Mouse (Mus musculus): ENCODE results near the gene Pld4. TPM values are rescaled to one million over a fixed set of nuclear protein-coding genes. Genes with fewer than 3 reads are reported as not detected.

Pld4 gene
- total RNA-seq (2021): 1 to 10 TPM; 3.5 to 3.9 TPM
- long read RNA-seq, experiment 1, partial matches to known transcripts: 1 of 8 reads
- long read RNA-seq, experiment 1, other reads (novel, unspliced or antisense): 5 of 8 reads
- long read RNA-seq, experiment 2, partial matches to known transcripts: 0 of 7 reads
- long read RNA-seq, experiment 2, other reads (novel, unspliced or antisense): 3 of 7 reads

DNA sequence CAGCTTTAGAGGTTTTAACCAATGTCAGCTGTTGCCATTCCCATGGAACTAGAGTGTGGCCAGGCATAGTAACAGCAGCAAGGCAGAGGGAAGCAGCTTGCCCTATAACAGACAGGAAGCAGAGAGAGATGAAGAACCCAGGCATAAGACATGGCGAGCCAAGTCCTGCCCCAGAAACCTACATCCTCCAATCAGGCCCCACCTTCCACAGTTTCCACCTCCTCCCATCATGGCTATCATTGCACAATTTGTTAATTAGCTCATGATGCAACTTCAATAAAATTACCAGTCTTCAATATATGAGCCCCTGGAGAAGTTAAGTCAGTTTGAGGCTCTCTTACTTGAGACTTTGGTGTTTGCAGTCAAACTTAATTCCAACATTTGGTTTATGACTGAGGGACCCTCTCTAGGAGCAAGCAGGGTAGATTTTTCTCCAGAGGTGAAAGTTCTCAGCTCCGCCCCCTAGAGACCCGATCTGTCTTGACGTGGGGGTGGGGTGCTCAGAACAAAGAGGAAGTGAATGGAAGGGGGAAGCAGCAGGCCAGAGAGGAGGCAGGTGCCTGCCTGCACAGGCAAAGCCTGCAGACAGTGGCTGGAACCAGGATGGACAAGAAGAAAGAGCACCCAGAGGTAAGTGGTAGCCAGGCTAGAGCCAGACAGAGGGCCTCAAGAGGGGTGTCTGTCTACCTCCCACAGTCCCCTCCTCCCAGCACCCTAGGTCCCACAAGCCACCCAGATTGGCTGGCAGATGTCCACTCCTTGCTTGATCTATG lies at the start of gene Pld4:
TSS of gene Pld4 (plus strand) at position 502 of the 773 bp plus-strand sequence.
- peak; percentile 4 for DNase-seq

DNA sequence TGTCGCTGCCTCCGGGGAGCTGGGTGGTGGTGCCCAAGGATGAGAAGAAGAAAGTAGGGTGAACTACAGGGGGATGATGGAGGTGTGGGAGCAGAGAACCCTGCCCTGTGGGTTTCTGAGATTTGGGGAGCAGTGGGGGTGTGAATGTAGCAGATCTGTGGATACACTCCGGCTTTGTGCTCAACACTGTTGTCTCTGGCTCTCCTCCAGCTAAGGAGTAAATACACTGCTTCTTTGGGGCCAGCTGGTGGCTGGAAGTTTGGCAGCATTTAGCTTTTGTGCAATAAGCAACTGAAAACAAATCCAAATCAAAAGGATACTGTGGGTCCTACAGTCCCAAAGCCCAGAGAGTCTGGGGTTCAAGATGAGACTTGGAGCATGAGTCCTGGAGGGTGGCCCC lies 46.5 kb upstream of the Pld4 start:
- DNase-seq: no peak

DNA sequence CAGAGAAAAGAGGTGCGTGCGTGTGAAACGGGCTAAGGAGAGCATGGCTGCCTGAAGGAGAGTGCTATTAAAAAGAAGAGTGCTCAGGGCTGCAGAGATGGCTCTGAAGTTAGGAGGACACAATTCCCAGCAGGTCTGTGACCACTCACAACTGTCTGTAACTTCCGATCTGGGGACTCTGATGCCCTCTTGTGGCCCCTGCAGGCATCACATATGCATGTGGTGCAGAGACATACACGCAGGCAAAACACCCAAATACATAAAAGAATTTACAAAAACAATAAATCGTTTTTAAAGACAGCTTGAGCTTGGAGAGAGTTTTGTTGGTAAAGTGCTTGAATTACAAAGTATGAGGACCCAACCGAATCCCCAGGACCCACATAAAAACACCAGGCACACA lies 43.3 kb upstream of the Pld4 start:
- no peak for DNase-seq

DNA sequence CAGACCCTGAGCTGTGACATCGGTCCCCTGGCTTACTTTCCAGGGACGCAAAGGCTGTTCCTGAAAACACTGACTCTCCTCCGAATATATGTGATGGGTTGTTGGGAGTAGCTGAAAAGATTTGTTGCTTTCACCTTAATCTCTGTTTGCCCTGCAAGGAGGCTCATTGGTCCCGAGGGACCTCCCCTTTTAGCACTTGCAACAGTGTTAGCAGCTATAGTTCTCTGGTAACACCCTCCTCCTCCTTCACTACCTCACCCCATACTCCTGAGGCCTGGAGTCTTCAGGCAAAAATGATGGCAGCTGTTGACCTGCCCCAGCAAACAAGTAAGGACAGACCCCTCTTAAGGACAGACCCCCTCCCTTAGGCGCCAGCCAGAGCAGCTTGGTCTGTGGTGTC lies 41.5 kb upstream of the Pld4 start:
- DNase-seq: no peak

DNA sequence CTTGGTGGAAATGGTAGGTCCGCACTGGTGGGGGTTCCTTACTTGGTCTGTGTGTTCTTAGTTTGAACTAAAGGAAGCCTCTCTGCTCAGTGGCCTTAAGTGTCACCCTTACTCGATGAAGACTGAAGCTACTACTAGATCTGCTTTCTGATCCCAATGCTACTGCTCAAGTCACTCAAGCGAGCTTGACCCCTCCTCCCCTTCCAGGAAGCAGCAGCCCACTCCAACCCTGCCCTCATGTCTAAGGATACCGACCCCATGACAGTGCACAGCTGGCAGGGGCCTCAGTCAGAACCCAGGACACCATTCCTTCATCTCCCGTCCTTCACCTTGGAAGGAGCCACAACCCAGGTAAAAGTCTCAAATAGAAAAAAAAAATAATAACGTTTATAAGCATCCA lies 40.2 kb upstream of the Pld4 start, which contains the start of gene Cep170b:
TSS of gene Cep170b (plus strand) at position 240 of the 400 bp plus-strand sequence.
- no peak for DNase-seq

DNA sequence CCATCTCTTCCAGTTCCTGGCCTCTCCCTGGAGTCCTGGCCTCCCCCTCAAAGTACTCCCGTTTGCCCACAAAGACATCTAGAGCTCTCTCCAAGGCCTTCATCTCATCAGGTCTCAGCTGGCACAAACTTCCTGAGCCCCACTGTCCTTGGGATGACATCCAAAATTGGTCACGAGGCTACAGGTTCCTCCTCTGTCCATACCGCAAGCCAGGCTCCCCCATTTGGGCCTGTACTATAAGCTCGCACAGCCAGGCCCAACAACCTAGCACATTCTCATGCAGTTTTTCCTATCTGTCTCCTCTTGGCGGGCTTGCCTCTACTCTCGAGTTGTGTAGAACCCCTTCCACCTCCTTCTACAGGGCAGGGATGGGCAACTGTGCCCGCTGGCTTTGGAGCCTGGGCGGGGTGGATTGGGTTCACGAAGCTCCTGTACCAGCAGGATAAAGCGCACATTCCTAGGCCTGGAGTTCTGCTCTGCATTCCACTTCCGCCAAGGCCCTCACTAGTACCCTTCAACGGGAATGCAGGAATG lies 39.5 kb upstream of the Pld4 start:
- no peak for DNase-seq

DNA sequence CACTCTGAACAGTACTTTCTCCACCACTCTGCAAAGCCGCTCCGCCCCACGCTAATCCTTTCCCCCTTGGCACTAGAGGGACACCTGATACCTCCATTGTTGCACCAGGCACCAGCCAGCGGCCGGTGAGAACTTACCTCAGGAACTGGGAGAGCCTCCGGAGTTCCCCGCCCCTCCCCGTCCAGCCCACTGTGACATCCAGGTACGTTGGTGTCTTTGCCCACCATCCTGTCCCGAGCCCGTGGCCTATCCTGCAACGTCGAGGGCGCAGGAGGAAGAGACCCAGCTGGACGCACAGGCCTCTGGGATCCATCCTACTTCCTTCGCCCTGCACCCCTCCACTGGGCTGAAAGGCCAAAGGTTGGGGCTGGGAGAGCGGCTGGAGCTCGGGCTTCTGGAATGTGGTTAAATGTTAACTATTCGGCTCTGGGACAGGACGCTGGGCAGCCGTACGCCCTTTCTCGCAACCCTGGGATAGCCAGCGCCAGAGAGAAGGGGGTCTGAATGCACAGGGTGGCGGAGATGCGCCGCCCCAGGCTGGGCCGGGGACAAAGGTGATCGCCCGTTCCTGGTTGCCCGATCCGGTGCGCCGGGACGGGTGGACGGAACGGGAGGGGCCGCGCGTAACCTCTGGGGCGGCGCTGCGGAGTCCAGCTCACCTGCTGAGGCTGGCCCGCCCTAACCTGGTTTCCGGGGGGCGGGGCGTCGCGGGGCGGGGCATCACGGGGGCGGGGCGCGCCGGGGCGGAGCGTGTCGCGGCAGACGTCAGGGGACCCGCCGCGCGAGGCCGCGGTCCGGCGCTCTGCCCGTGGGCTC lies 38.8 kb upstream of the Pld4 start:
- DNase-seq: peak; percentile 46

DNA sequence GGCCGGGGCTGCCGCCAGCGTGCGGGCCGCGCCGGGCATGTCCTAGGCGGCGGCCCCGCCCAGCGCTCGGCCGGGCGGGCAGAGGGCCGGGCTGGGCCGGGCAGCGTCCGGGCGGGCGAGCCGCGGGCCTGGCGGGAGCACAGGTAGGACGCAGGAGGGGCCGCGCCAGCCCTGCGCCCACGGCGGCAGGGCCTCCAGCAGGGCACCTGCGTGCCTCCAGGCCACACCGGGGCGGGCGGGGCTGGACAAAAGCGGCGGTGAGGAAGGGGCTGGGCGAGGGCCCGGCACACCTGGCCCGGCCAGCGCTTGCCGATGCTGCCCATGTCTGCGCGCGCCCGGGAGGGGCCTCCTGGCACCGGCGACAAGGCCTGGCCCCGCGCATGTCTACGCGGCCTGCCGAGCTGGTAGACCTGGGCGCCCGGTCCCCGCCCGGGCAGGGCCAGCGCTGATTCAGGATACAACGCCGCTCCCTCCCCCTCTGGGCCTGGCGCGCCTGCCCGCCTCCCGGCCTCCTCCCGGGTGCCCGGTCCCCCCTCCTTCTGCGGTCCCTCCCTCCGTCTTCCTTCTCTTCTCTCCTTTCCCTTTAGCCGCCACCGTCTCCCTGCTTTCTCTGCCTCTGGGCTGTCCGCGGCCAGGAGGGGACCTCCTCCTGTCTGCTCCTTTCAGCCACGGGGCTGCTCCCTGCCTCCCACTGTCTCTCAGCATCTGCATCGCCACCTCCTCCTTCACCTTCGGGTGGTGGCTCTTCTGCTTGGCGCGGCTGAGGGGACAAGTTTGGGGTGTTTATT lies 38.0 kb upstream of the Pld4 start:
- peak; percentile 66 for DNase-seq

DNA sequence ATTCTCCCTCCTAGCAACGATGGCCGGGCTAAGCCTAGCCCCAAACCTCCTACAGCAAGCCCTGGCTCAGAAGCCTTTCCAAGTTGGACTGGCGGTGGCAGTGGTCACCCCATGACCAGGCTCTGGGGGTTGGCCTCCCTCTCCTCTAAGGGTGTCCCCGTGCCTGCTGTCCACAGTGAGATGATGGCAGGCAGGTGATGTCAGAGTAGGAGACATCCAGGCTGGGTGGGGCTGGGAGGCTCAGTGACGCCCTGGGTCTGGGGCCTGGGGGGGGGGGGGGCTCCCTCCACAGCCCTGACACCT lies 37.5 kb upstream of the Pld4 start:
- DNase-seq: no peak

DNA sequence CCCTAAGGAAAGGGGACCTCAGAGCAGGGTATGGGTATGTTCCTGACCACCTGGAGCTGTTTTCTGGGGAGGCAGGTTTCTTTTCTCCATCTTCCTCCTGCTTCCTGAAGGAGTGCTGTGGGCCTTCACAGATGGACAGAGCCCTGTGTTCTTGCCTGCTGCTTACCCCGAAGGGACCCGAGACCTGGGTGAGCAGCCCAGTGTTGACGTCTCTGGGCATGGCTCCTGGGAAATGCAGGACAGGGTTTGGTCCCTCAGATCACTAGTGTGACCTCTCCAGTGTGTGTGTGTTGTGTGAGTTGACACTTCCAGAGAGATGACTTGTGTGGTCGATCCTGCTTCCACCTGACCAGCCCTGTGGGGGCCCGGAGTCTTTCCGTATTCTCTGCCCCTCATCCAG lies 37.0 kb upstream of the Pld4 start:
- no peak for DNase-seq

DNA sequence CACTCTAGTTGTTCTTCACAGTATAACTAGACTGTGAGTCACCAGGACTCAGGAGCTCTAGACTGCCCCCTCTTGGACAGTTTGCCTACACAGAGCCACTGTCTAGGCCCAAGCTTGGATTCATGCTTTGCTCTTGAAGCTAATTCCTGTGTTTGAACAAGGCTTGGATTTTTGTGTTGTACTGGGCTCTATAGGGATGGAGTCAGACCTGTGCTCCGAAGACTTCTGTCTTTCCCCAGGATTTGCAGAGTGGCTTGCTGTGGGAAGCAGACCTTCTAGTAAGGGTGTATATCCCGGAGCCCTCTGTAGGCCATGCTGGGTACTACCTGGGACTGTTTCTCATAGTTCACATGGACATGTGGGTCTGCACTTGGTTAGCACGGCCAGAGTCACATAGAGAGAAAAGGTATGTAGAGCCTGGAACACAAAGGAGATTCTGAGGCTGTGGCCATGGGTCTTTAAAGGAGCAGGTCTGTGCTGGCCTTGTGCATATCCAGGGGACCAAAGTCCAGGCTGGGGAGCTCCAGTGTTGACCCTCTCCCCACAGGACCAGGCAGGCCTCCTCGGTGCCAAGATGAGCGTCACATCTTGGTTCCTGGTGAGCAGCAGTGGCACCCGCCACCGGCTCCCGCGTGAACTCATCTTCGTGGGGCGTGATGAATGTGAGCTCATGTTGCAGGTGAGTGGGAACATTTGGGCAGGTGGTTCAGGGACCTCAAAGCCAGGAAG lies 36.2 kb upstream of the Pld4 start:
- DNase-seq: no peak

DNA sequence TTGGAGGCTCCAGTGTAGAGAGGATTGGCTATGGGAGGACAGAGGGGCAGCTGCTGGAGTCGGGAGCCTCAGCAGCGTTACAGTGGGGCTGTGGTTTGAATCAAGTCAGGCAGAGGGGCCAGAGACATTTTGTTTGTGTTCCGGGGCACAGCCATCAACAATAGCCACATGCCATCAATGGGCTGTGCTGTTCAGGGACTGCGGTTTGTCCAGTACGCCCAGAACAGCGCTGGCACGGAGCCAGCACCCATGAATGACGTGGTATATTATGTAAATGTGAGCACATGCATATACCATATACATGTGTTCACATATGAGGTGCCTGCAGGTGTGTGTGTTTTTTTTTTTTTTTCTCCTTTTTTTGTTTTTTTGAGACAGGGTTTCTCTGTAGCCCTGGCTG lies 32.7 kb upstream of the Pld4 start:
- no peak for DNase-seq

DNA sequence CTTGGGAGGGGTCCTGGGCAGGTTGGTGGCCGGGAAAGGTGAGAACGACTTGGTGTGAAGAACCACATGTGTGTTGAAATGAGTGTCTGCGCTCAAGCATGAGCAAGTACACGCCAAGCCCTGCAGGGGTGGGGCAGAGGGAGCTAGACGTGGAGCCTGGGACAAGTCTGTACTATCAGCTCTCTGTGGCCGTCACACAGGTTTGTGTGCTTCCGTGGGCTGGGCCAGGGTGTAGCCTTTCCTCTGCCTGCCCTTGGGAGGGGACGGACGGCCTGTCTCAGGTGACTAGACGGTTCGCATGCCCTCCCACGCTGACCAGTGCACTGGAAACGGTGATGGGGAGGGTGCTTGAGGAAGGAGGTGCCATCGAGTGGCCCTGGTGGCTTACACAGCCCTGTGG lies 29.6 kb upstream of the Pld4 start:
- no peak for DNase-seq

DNA sequence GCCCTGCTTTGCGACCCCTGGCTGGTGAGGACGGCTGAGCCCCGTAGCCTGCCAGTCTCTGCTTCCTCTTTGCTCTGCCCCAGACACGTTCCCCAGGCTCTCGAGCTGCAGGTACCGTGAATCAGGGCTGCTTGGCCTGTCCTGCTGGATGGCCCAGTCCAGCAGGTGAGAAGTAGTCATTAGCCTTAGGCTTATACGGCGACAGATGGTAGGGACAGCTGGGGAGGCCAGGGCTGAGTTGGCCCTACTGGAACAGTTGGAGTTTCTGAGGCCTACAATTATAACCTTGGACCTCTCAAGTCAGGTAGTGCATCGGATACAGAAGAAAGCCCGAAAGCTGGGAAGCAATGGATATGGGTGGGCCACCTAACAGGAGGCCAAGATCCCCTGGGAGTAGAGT lies 27.9 kb upstream of the Pld4 start:
- DNase-seq: no peak

DNA sequence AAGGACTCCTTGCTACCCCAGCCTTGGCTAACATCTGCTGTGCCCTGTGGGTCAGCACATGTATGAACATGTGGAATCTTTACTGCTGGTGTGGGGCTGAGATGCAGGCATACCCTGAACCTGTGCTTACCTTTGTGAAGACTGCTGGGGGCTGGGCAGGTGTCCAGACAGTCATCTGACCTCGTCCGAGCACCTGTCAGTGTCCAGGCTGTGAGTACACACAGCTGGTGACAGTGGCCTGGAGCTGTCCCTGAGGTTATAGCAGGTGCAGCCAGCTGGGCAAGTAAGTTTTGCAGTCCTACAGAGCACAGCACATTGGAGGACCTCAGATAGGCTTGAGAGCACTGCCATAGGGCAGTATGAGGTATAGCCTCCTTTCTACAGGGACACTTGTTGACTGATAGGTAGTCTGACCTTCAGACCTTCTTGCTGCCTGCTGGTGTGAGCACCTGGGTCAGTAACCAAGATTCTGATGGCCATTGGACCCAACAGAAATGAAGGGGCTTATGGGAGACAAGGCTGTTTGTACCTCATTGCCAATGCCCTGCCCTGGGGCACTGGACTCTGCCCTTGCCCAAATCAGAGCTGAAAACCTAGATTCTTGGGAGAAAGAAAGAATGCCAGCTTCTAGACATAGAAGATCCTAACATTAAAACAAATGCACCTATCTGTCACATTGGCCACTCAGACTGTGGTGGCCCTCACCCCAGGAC lies 26.2 kb upstream of the Pld4 start:
- DNase-seq: no peak

DNA sequence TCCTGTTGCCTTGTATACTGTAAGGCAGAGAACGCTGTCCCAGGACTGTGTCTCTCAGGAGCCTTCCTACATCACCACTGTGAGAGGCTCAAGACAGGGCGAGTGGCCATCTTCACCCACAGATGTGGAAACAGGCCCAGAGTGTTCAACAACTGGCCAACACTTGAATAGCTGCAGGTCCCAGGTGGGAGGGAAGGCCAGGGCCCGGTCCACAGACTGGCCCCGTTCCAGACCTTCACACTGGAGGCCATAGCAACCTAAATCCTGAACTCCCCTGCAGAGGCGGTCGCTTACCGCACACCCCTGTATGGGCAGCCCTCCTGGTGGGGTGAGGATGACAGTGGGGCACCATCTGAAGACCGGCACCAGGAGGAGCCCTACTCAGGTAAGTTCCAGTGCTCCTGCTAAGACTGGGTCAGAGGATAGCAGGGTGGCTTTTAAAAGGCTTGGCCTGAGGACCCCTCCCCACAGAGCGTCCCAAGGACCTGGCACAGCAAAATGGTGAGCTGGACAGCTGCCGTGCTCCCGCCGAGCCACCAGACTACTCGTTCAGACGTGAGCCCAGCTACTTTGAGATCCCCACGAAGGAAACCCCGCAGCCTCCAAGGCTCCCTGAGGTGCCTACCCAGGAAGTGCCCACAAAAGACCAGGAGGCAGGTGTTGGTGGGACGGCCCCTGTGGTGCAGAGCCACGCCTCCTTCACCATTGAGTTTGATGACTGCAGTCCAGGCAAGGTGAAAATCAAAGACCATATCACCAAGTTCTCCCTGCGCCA lies 25.4 kb upstream of the Pld4 start:
- DNase-seq: no peak

DNA sequence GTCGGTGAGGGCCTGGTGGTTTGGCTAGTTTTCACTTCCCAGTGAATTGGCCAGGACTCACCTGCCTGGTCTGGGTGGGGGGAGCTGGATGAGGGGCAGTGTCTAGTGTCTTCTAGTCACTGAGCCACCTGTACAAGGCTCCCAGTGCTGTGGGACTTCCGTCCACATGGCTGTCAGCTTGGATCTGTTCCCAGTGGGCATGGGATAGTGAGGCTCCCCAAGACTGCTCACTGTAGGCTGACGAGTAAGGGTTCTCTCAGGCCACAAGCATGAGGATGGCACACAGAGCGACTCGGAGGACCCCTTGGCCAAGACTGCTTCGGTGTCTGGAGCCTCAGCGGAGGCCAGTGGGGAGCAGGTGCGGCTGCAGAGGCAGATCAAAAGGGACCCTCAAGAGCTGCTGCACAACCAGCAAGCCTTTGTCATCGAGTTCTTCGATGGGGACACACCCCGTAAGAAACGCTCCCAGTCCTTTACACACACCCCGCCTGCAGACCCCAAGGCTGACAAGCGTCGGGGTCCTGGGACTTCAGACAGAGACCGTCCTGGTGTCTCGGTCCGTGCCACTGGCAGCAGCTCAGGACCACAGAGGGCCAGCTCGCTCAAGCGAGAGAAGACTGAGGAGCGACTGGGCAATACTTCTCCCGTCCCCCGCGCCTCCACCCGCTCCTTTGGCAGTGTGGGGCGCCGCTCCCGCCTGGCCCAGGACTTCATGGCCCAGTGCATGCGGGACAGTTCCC lies 24.4 kb upstream of the Pld4 start:
- no peak for DNase-seq

DNA sequence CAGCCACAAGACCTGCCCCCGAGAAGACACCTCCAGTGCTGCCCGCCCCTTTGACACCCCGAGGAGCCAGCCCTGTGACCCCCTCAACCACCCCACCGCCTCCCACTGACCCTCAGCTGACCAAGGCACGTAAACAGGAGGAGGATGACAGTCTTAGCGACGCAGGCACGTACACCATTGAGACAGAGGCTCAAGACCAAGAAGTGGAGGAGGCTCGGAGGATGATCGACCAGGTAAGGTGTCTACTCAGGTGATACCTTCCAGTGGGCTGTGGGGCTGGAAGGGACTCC lies 23.9 kb upstream of the Pld4 start:
- no peak for DNase-seq

DNA sequence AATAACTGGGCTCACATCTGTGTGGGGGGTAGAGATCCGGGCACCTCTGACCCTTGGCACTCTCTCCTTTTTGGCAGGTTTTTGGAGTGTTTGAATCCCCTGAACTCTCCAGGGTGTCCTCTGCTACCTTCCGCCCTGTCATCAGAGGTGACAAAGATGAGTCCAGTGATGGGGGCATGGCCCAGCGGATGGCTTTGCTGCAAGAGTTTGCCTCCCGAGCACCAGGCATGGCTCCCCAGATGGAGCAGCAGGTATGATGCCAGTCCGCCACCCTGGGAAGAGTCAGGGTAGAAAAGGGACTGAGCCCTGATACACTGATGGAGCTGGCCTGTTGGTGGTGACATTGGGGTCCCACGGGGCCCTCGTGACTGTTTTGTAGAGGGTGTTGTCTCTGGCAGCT lies 23.4 kb upstream of the Pld4 start:
- no peak for DNase-seq

DNA sequence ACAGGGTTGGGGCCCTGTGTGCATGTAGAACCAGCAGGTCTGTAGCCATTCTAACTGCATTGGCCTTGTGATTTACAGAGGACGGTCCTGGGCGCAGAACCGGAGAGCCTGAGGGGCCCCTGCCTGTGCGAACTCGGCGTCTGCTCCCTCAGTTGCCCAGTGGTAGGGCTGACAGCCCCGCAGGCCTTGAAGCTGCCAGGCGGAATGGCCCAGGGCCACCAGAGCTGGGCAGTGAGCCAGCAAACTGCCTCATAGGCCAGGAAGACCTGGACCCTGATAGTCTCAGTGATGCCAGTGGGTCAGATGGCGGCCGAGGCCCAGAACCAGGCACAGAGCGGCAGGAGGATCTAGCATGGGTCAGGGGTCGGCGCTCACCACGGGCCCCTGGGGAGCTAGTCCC lies 22.7 kb upstream of the Pld4 start:
- DNase-seq: peak; percentile 61

Measured in gastrocnemius, postnatal 25 days (tissue).